Mouse (Mus musculus) v-Abl transformed pro-B cells (cell line): ENCODE data around the gene Ncf1.

Source experiments
- in situ Hi-C, 2 experiments: fragments of 400-800 bp; cut with MboI; formaldehyde crosslinking; loops; one replicate each; pipeline ENCODE4 v1.15.1; 2025; ENCODE audit not compliant: unreplicated experiment in 2 of 2

Gene Ncf1

DNA sequence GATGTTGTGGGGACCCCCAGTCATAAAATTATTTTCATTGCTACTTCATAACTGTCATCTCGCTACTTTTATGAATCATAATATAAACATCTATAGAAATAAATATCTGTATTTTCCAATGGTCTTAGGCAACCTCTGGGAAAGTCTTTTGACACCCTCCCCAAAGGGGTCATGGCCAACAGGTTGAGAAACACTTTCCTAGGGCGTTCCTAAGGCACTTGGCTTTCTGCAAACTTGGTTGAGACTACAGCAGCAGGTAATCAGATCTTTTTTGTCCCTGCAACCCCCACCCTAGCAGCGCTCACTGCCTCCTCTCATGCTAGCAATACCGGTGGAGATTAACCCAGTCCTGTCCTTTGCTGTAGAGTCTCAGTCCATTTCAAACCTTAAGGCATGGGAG lies 8.1 kb downstream of the Ncf1 start:
- in situ Hi-C loops = loop anchor here in 1 of 2 experiments (10.0 kb wide), 1 partner anchor 124 kb away; no protein-coding TSS in a partner anchor

GRCm38 (mm10) chr5:134217900-134218299 lies 11.5 kb downstream of the Ncf1 start:
- in situ Hi-C loops = no loop called here

DNA sequence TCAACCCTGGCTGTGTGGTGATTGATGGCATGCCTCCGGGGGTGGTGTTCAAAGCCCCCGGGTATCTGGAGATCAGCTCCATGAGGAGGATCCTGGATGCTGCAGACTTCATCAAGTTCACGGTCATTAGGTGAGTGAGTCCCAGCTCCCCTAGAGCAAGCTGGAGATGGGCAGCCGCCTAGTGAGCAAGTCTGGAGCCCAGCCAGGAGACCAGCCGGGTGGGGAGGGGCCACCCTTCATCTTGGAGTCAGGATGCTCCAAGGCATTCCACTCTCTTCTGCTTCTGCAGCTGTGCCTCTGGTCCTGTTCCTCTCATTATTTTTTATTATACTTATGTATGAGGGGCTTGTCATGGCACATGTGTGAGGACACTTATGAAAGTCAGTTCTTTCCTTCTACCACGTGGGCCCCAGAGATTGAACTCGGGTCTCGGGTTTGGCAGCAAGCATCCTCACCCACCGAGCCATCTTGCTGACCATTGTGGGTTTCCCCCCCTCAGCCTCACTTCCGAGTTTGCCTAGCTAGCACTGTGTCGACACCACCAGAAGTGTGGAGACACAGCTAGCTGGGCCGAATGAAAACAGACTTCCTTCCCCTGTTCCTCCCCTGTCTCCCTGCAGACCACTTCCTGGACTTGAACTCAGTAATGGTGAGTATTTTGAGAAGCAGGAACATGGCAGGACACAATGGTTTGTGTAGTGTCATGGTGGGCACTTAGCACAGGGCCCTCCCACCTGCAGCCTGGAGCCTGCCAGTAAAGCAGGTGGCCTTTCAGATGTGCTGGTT lies 15.2 kb downstream of the Ncf1 start:
- in situ Hi-C loops = no loop called here

DNA sequence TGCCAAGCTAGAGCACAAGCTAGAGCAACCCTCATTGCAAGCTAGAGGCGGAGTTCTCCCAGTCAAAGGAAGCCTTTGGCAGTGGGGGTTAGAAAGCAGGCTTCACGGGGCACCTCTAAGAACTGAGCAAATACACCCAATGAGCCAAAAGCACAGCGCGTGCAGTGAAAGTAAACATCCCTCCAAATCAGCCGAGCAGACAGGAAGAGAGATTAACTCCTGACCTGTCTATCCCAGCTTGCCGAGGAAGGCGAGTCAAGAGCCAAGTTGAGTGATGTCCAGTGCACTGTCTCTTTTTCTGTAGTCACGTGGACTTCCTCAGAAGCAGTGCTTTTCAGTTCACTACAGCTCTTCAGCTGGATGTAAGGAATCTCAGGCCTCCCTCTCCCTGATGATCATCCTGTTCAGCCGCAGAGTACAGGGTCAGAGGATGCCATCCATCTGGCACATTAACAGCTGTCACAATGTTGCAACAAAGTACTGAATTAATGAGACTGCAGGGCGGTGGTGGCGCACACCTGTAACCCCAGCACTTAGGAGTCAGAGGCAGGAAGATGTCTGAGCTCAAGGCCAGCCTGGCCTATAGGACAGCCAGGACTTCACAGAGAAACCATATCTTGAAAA lies 19.4 kb downstream of the Ncf1 start:
- in situ Hi-C loops = no loop called here

DNA sequence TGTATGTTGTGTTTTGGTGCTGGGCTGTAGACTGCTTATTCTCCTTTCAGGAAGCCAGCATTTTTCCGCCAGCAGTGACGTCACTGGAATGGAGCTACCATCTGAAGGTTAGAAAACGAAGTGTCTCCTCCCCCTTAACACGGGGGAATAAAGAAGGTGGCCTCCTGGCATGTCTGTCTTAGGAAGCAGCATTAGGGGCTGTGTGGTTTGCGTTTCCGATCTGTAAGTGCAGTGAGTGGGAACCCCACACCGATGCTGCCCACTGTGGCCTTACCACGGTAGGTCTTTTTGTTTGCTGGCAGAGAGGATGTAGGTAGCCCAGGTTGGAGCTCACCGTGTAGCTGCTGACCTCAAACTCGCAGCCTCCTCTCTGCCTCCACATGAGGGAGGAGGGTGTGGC lies 22.7 kb downstream of the Ncf1 start:
- in situ Hi-C loops = no loop called here

DNA sequence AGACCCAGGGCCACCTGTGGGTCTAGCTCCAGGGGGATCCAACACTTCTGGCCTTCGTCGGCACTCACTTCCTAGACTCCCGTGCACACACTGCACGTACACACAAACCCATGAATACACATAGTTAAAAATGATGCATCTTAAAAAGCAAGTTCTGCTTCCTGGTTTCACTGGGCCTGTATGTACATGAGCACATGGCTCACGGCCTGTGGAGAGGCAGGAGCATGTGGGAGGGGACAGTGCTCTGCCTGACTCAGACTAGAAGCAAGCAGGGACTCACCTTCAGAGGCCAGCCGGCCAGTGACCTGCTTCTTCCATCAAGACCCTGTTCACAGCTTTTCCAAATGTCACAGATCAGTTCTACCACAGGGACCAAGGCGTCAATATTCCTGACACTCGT lies 35.8 kb downstream of the Ncf1 start:
- in situ Hi-C loops = loop anchor here (25.0 kb wide), 2 partner anchors 719 to 769 kb away; partner anchors contain the start of genes Cldn13 (in 1 of the 2) and Tmem270 (in 1 of the 2)

DNA sequence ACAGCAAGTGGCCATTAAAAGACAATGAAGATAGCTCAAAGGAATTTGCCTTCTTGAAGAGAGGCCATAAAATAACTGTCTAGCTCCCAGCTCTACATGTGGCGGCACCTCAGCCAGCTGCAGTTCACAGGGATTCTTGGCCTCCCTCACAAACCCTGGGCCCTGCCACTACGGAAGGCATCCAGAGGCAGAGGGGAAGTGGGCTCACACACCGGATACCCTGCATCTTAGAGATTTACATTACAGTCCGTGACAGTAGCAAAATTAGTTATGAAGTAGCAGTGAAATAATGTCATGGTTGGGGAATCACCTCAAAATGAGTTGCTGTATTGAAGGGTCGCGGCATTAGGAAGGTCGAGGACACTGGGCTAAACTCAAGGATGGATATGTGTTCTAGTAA lies 40.9 kb downstream of the Ncf1 start:
- in situ Hi-C loops = loop anchor here (5.0 to 25.0 kb wide), 7 partner anchors 39 to 774 kb away; partner anchors contain the start of genes Lat2 (in 2 of the 2), Ncf1 (in 2 of the 2), Cldn13 (in 1 of the 2) and Rfc2 (in 1 of the 2)

GRCm38 (mm10) chr5:134186961-134187731 lies 42.3 kb downstream of the Ncf1 start:
- in situ Hi-C loops = loop anchor here (5.0 to 25.0 kb wide), 7 partner anchors 40 to 775 kb away; partner anchors contain the start of genes Lat2 (in 2 of the 2), Ncf1 (in 2 of the 2), Cldn13 (in 1 of the 2) and Rfc2 (in 1 of the 2)

- in situ Hi-C loops = loop anchor here (5.0 to 25.0 kb wide), 7 partner anchors 41 to 776 kb away; partner anchors contain the start of genes Lat2 (in 2 of the 2), Ncf1 (in 2 of the 2), Cldn13 (in 1 of the 2) and Rfc2 (in 1 of the 2)
These were observed 43.4 kb downstream of the Ncf1 start for GRCm38 (mm10) chr5:134186059-134186458.

- in situ Hi-C loops = loop anchor here (5.0 to 25.0 kb wide), 7 partner anchors 298 to 778 kb away; partner anchors contain the start of genes Lat2 (in 2 of the 2), Cldn13 (in 1 of the 2), Rfc2 (in 1 of the 2) and Tmem270 (in 1 of the 2)
These were observed 45.3 kb downstream of the Ncf1 start, which contains the start of gene Gtf2ird2 for GRCm38 (mm10) chr5:134183880-134184808. Gtf2ird2 (plus strand) TSS chr5:134184019.

DNA sequence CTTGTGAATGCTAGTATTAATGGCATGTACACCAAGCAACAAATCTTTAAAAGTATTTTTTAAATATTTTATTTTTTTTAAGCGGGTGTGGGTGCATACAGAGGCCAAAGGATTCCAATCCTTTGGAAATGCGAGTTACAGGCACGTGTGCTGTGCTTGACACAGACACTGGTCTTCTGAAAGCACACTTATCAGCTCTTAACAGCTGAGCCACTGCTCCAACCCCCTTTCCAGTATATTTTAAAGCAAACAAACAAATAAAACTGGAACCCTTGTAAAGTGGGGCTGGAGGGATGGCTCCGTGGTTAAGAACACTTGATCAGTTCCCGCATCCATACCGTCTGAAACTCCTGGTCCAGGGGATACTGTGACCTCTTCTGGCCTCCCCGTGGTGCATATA lies 46.3 kb downstream of the Ncf1 start:
- in situ Hi-C loops = loop anchor here (5.0 to 25.0 kb wide), 7 partner anchors 299 to 779 kb away; partner anchors contain the start of genes Lat2 (in 2 of the 2), Cldn13 (in 1 of the 2), Rfc2 (in 1 of the 2) and Tmem270 (in 1 of the 2)

- in situ Hi-C loops = loop anchor here (5.0 to 25.0 kb wide), 7 partner anchors 300 to 780 kb away; partner anchors contain the start of genes Lat2 (in 2 of the 2), Cldn13 (in 1 of the 2), Rfc2 (in 1 of the 2) and Tmem270 (in 1 of the 2)
These were observed 46.7 kb downstream of the Ncf1 start for GRCm38 (mm10) chr5:134182735-134183134.

DNA sequence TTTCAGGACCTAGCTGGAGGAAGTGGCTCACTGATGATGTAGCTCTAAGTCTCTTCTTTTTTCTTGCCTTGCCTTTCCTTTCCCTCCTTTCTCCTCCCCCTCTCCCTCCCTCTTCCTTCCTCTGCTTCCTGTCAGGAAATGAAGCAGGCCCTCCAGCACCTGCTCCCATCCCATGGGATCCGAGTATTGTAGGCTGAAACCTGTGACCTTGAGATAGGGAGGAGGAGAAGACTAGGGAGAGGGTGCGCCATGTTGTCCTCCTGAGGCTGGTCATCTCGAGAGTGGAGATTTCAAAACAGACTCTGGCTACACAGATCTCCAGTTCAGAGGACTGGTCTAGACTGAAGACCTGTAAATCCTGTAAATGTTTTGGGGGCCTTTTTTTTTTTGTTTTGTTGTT lies 47.3 kb downstream of the Ncf1 start:
- in situ Hi-C loops = loop anchor here (5.0 to 25.0 kb wide), 7 partner anchors 300 to 780 kb away; partner anchors contain the start of genes Lat2 (in 2 of the 2), Cldn13 (in 1 of the 2), Rfc2 (in 1 of the 2) and Tmem270 (in 1 of the 2)

GRCm38 (mm10) chr5:134179871-134180270 lies 49.6 kb downstream of the Ncf1 start:
- in situ Hi-C loops = loop anchor here (5.0 to 25.0 kb wide), 8 partner anchors 302 to 782 kb away; partner anchors contain the start of genes Lat2 (in 2 of the 2), Cldn13 (in 1 of the 2), Eif4h (in 1 of the 2) and Rfc2 (in 1 of the 2)

DNA sequence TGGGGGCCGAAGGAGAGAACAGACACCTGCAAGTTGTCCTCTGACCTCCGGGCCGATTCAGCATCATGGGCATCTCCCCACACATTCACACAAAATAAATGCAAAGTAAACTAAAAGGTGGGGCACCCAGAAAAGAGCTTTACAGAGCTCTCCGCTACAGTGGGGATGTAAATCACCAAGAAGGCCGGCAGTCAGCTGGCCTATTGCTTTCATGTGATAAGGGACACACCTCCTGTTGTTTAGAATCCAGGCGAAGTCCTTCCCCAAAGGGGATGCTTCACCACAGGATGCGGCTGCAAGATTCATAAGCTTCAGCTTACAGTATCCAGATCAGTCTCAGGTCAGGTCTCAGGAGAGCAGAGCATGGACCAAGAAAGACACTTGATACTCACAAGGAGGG lies 50.9 kb downstream of the Ncf1 start:
- in situ Hi-C loops = loop anchor here (10.0 to 25.0 kb wide), 3 partner anchors 456 to 784 kb away; partner anchors contain the start of genes Cldn13 (in 1 of the 2), Eif4h (in 1 of the 2) and Tmem270 (in 1 of the 2)

GRCm38 (mm10) chr5:134176169-134176881 lies 53.1 kb downstream of the Ncf1 start, which contains the start of gene Rcc1l:
Rcc1l (minus strand) TSS chr5:134176774.
- in situ Hi-C loops = loop anchor here (10.0 to 25.0 kb wide), 3 partner anchors 458 to 786 kb away; partner anchors contain the start of genes Cldn13 (in 1 of the 2), Eif4h (in 1 of the 2) and Tmem270 (in 1 of the 2)

- in situ Hi-C loops = loop anchor here (10.0 to 25.0 kb wide), 3 partner anchors 459 to 787 kb away; partner anchors contain the start of genes Cldn13 (in 1 of the 2), Eif4h (in 1 of the 2) and Tmem270 (in 1 of the 2)
These were observed 53.7 kb downstream of the Ncf1 start for GRCm38 (mm10) chr5:134175696-134176095.
